Mouse (Mus musculus): ENCODE measurements around the gene 1700034J05Rik. TPM values are rescaled to one million over a fixed set of nuclear protein-coding genes. Genes with fewer than 3 reads are reported as not detected.

The 1700034J05Rik gene
- polyA plus RNA-seq, 1 experiment from 2014 or later, result not detected

DNA sequence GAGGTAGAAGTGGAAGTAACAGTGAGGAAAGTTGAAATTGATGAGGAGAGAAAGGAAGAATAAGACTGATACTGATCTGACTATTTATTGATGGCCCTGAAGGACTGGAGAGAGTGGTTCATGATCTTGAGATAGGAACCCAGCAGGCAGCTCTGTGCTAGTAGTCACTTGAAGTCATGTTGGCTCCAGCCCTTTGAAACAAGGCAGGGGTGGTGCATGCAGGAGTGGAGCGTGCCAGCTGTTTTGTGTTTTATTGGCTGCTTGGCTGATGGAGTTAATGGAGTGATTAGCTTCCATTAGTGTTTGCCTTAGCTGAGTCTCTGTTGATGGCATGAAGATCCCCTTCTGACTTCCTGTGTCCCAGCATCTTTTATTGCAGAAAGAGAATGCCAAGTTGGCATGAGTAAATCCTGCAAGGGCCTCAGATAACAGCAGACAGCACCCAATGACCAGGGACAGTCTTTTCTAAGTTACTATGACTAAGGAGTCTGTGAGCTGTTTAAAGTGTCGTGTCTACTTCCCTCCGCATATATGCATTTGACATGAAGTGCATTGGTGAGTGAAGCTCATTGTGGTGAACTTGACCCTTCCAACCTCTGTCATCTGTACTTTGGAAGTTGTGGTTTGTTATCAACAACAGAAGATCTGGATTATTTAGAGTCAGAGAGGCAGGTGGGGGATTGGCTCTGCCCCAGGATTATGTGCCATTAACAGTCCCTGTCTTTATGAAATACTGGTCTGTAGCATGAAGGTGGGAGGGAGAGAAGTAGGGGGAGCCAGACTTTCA is 48.0 kb downstream of the 1700034J05Rik start:
- no peaks in the 10 kb centered on the region for H3K27me3 ChIP-seq (ENCODE audit: control insufficient read depth, insufficient read depth, low read length)

DNA sequence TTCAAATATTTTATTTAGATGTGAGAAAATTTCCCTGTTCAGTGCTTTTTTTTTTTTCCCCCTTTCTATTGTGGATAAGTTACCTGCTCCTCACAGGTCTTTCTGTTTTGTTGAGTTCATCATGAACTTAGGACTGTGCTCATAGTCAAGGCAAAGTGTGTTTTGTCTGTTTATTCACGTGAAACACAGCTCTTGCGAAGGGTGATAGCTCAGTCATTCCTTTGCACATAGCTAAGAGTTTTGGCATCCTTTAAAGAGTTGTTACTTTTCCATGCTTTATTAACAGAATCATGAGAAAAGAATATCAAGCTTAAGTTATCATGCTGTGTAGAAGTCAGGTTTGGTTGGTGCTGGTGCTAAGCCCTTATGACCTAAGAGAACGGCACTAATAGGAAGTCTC is 49.5 kb downstream of the 1700034J05Rik start:
- Histone ChIP-seq H3K36me3 (replicated peaks; ENCODE audit: control insufficient read depth, insufficient read depth, low read depth, low read length) (no peaks in the 10 kb centered on the region), H3K27me3 (ENCODE audit: control insufficient read depth, insufficient read depth, low read length) (no peaks in the 10 kb centered on the region), H3K4me1 (ENCODE audit: control insufficient read depth, insufficient read depth, low read length) (no peaks in the 10 kb centered on the region; the same call in 1 of the 2 replicates), H3K9me3 (replicated peaks; ENCODE audit: control insufficient read depth, low read length) (no peaks in the 10 kb centered on the region), H3K4me3 (ENCODE audit: low read depth, low read length) (no peak overlapping the region), H3K27ac (replicated peaks; ENCODE audit: low read depth, low read length) (no peak overlapping the region), H3K9ac (replicated peaks; ENCODE audit: low read length) (no peak overlapping the region), H3K4me2 (ENCODE audit: low read depth, low read length) (no peak overlapping the region)
- WGBS, result 88% methylated on average over 3 of the region's 3 CpGs
- ATAC-seq (replicated peaks; ENCODE audit: insufficient number of reproducible peaks, low FRiP score, low TSS enrichment, low read depth) (no peak), DNase-seq (ENCODE audit: low spot score) (no peak)

More for the DNA sequence above, 48.0 kb downstream of the 1700034J05Rik start:
- Histone ChIP-seq H3K9ac (replicated peaks; ENCODE audit: low read length) (no peak overlapping the region), H3K4me1 (ENCODE audit: control insufficient read depth, insufficient read depth, low read length) (no peaks in the 10 kb centered on the region), H3K36me3 (replicated peaks; ENCODE audit: control insufficient read depth, insufficient read depth, low read depth, low read length) (no peaks in the 10 kb centered on the region), H3K27ac (replicated peaks; ENCODE audit: low read depth, low read length) (no peak overlapping the region), H3K4me2 (ENCODE audit: low read depth, low read length) (no peak overlapping the region), H3K4me3 (ENCODE audit: low read depth, low read length) (no peak overlapping the region), H3K9me3 (replicated peaks; ENCODE audit: control insufficient read depth, low read length) (no peaks in the 10 kb centered on the region)
- no peak for ATAC-seq (replicated peaks; ENCODE audit: insufficient number of reproducible peaks, low FRiP score, low TSS enrichment, low read depth)
- WGBS, result 87% methylated on average over 3 of the region's 3 CpGs
- no peak for DNase-seq (ENCODE audit: low spot score)

DNA sequence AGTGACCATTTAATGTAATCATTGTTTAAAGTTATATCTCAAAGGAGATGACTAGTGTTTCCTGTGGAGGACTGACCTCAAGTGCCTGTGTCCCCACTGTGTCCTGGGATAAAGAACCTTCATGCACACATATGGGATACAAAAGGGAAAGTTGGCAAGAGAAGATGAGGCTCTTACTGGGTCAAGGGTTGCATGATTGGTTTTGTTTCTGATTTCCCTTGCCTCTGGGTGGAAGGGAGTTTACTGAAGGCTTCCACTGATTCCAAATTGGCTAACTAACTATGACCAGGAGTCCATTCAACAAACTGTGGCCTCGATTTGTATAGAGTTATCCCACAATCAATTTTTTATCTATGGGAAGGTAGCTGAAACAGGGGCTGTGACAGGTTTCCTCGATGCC is 50.6 kb downstream of the 1700034J05Rik start:
- Histone ChIP-seq H3K27me3 (ENCODE audit: control insufficient read depth, insufficient read depth, low read length) (no peaks in the 10 kb centered on the region), H3K9ac (replicated peaks; ENCODE audit: low read length) (no peak overlapping the region), H3K36me3 (replicated peaks; ENCODE audit: control insufficient read depth, insufficient read depth, low read depth, low read length) (no peaks in the 10 kb centered on the region), H3K27ac (replicated peaks; ENCODE audit: low read depth, low read length) (no peak overlapping the region), H3K4me3 (ENCODE audit: low read depth, low read length) (no peak overlapping the region), H3K9me3 (replicated peaks; ENCODE audit: control insufficient read depth, low read length) (no peaks in the 10 kb centered on the region), H3K4me1 (ENCODE audit: control insufficient read depth, insufficient read depth, low read length) (no peaks in the 10 kb centered on the region; the same call in 1 of the 2 replicates), H3K4me2 (ENCODE audit: low read depth, low read length) (no peak overlapping the region)
- WGBS, result 87% methylated on average over 2 of the region's 2 CpGs
- ATAC-seq (replicated peaks; ENCODE audit: insufficient number of reproducible peaks, low FRiP score, low TSS enrichment, low read depth), result no peak
- DNase-seq (ENCODE audit: low spot score), result no peak

DNA sequence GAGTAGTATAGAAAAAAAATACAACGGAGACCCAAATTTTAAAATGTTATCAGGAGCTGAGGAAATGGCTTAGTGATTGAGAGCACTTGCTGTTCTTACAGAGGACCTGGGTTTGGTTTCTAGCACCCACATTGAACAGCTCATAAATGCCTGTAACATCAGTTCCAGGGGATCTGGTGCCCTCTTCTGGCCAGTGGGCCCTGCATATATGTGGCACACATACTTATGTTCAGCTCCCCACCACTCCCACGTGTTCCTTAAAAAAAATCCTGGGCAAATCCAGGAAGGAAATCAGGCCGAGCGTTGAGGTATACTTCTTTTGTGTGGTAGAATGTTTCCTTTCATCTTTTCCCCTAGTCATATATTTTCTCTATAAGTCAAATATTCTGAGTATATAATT is 52.3 kb downstream of the 1700034J05Rik start:
- no peak overlapping the region for H3K4me3 ChIP-seq (ENCODE audit: low read depth, low read length)
- no peak for ATAC-seq (replicated peaks; ENCODE audit: insufficient number of reproducible peaks, low FRiP score, low TSS enrichment, low read depth)
- no peak overlapping the region for H3K27ac ChIP-seq (replicated peaks; ENCODE audit: low read depth, low read length)
- H3K27me3 ChIP-seq (ENCODE audit: control insufficient read depth, insufficient read depth, low read length), result no peaks in the 10 kb centered on the region
- DNase-seq (ENCODE audit: low spot score), result no peak
- H3K9ac ChIP-seq (replicated peaks; ENCODE audit: low read length), result no peak overlapping the region
- H3K36me3 ChIP-seq (replicated peaks; ENCODE audit: control insufficient read depth, insufficient read depth, low read depth, low read length), result no peaks in the 10 kb centered on the region
- no peaks in the 10 kb centered on the region for H3K9me3 ChIP-seq (replicated peaks; ENCODE audit: control insufficient read depth, low read length)
- no peak overlapping the region for H3K4me2 ChIP-seq (ENCODE audit: low read depth, low read length)
- no peaks in the 10 kb centered on the region; the same call in 1 of the 2 replicates for H3K4me1 ChIP-seq (ENCODE audit: control insufficient read depth, insufficient read depth, low read length)
- WGBS, result 92% methylated on average over 4 of the region's 4 CpGs

Other genes with a start within 250 kb of the 1700034J05Rik start
- 21.4 and 24.8 TPM in 2 replicates for gene Stk38l, start 229.4 kb downstream of the 1700034J05Rik start, polyA plus RNA-seq (2014; fragmentation: Nextera tagmentation; extraction: Ambion mirVana)
- gene Arntl2, start 158.4 kb downstream of the 1700034J05Rik start, polyA plus RNA-seq (2014; fragmentation: Nextera tagmentation; extraction: Ambion mirVana), result 2.5 and 2.7 TPM in 2 replicates
- not detected in 2 replicates for gene Smco2, start 104.3 kb downstream of the 1700034J05Rik start, polyA plus RNA-seq (2014; fragmentation: Nextera tagmentation; extraction: Ambion mirVana)
- gene Ppfibp1, start 65.9 kb downstream of the 1700034J05Rik start, polyA plus RNA-seq (2014; fragmentation: Nextera tagmentation; extraction: Ambion mirVana), result 43.7 and 45.7 TPM in 2 replicates
- 0.86 and 1.5 TPM in 2 replicates for gene Rep15, start 78.2 kb upstream of the 1700034J05Rik start, polyA plus RNA-seq (2014; fragmentation: Nextera tagmentation; extraction: Ambion mirVana)
- gene Mrps35, start 88.3 kb upstream of the 1700034J05Rik start, polyA plus RNA-seq (2014; fragmentation: Nextera tagmentation; extraction: Ambion mirVana), result 100 and 109 TPM in 2 replicates
- gene Mansc4, start 132.6 kb upstream of the 1700034J05Rik start, polyA plus RNA-seq (2014; fragmentation: Nextera tagmentation; extraction: Ambion mirVana), result 1.7 and 1.8 TPM in 2 replicates
- 11.9 and 12.7 TPM in 2 replicates for gene Klhl42, start 137.0 kb upstream of the 1700034J05Rik start, polyA plus RNA-seq (2014; fragmentation: Nextera tagmentation; extraction: Ambion mirVana)

All from embryonic facial prominence, embryonic 11.5 days (tissue).